Mouse (Mus musculus) erythroblast, embryonic 14.5 days (primary cell): ENCODE results near the gene Mtrr.

Experiments
- GATA1 ChIP-seq: IDR thresholded peaks from 2 replicates; pipeline ENCODE4 v1.6.1; 2012; ENCODE audit warnings: low read length, inconsistent platforms, mixed read lengths
- TAL1 ChIP-seq: IDR thresholded peaks from 3 replicates; pipeline ENCODE4 v1.6.1; 2012; ENCODE audit warnings: low read length, inconsistent platforms, mixed read lengths

- TF ChIP-seq GATA1 (no peak), TAL1 (no peak)
Observed at GRCm38 (mm10) chr13:68572247-68572646, 9.7 kb downstream of the Mtrr start.
